In genomic region chr11:59888151-59888550, GRCm38 (mm10) we compare ENCODE assay signal across 17 mouse cellular contexts.
"Had no signal": no experiment of that assay in that cellular context is flagged by ENCODE, and none has a peak within 500 bp of the region (broad histone marks: within the 10 kb centered on the region; RNA-seq: fewer than 3 reads in every experiment).

No protein-coding gene starts in this region.

- H3K9me3 ChIP-seq: liver, embryonic 13.5 days; neural tube, embryonic 13.5 days; stomach, embryonic 15.5 days had no signal

- H3K4me3 ChIP-seq: liver, embryonic 13.5 days; myocyte; neural tube, embryonic 13.5 days; stomach, embryonic 15.5 days had no signal

- H3K4me2 ChIP-seq: liver, embryonic 13.5 days; midbrain, embryonic 11.5 days; neural tube, embryonic 13.5 days; stomach, embryonic 15.5 days had no signal

- DNase-seq: kidney, adult 18-20 months; kidney, adult 9 months; kidney, postnatal 14 days; kidney, postnatal 4 days; liver, embryonic 13.5 days; lung, adult 2 months; lung, postnatal 14 days; retina, postnatal 1 day; right cerebral cortex, postnatal 25 days; spleen, adult 18-20 months; thymus, postnatal 25 days had no signal

- H3K27me3 ChIP-seq: liver, embryonic 13.5 days; neural tube, embryonic 13.5 days; stomach, embryonic 15.5 days had no signal

- H3K27ac ChIP-seq: liver, embryonic 13.5 days; macrophage; neural tube, embryonic 13.5 days; stomach, embryonic 15.5 days had no signal

- H3K36me3 ChIP-seq: liver, embryonic 13.5 days; neural tube, embryonic 13.5 days; stomach, embryonic 15.5 days had no signal

- H3K9ac ChIP-seq: liver, embryonic 13.5 days; neural tube, embryonic 13.5 days; stomach, embryonic 15.5 days had no signal

- ATAC-seq: intestine, embryonic 16.5 days had no signal
